Mouse (Mus musculus) kidney, embryonic 14.5 days (tissue): ENCODE data around the gene Sp6. TPM values are rescaled to one million over a fixed set of nuclear protein-coding genes. Genes with fewer than 3 reads are reported as not detected.

Source experiments
- ATAC-seq: fragments of 200-750 bp; cut with Nextera tagmentation; 2 replicates; pipeline ENCODE4 v1.8.0; 2017; ENCODE audit warnings: moderate number of reproducible peaks, mild to moderate bottlenecking, moderate TSS enrichment, moderate library complexity; ENCODE audit not compliant: low FRiP score, low TSS enrichment
- H3K27ac ChIP-seq: fragments of 300-500 bp; sonication (generic); 2 replicates; pipeline ENCODE4 v1.5.1; 2014; ENCODE audit warnings: low read depth, mild to moderate bottlenecking, low read length, moderate library complexity, mixed read lengths
- H3K27me3 ChIP-seq: fragments of 300-500 bp; sonication (generic); 2 replicates; pipeline ENCODE4 v1.6.1; 2014; ENCODE audit warnings: mild to moderate bottlenecking, low read length; ENCODE audit not compliant: control insufficient read depth, insufficient read depth
- H3K36me3 ChIP-seq: fragments of 300-500 bp; sonication (generic); 2 replicates; pipeline ENCODE4 v1.6.1; 2014; ENCODE audit warnings: low read length, mixed read lengths; ENCODE audit not compliant: control insufficient read depth, insufficient read depth
- H3K4me1 ChIP-seq: fragments of 300-500 bp; sonication (generic); 2 replicates; pipeline ENCODE4 v1.6.1; 2014; ENCODE audit warnings: low read length, mixed read lengths; ENCODE audit not compliant: control insufficient read depth, insufficient read depth
- H3K4me2 ChIP-seq: fragments of 300-500 bp; sonication (generic); replicated peaks from 2 replicates; pipeline ENCODE4 v1.6.1; 2014; ENCODE audit warnings: low read depth, mild to moderate bottlenecking, low read length
- H3K4me3 ChIP-seq: fragments of 300-500 bp; sonication (generic); 2 replicates; pipeline ENCODE4 v1.5.1; 2014; ENCODE audit warnings: mild to moderate bottlenecking, low read length
- H3K9ac ChIP-seq: fragments of 300-500 bp; sonication (generic); 2 replicates; pipeline ENCODE4 v1.6.1; 2014; ENCODE audit warnings: low read depth, mild to moderate bottlenecking, low read length, moderate library complexity
- H3K9me3 ChIP-seq: fragments of 300-500 bp; sonication (generic); 2 replicates; pipeline ENCODE4 v1.6.1; 2016; ENCODE audit warnings: low read length; ENCODE audit not compliant: control insufficient read depth
- WGBS: fragments of 180-500 bp; shearing (Covaris S2); extraction: QIAGEN DNeasy Blood & Tissue Kit; methylation state at CpG from one replicate; pipeline ENCODE4 v1.1.7; 2014; 5-methylcytosine and 5-hydroxymethylcytosine counted together
- polyA plus RNA-seq: library from polyadenylated mRNA; unstranded; fragments of >200 nt; fragmentation: Nextera tagmentation; extraction: Ambion mirVana; gene quantifications from 2 replicates; pipeline ENCODE4 v1.2.1, GENCODE M21; 2014

Gene Sp6
- polyA plus RNA-seq, 1 experiment from 2014 or later: 0.57 TPM

GRCm38 (mm10) chr11:96979329-96979728 lies 33.9 kb upstream of the Sp6 start:
- Histone ChIP-seq H3K9ac (no peak overlapping the region), H3K36me3 (no peaks in the 10 kb centered on the region), H3K27me3 (no peaks in the 10 kb centered on the region), H3K4me1 (peaks cover 18% of the 10 kb centered on the region), H3K4me3 (no peak overlapping the region), H3K9me3 (no peaks in the 10 kb centered on the region), H3K4me2 (no peak overlapping the region), H3K27ac (no peak overlapping the region)
- no peak for ATAC-seq
- 79% methylated on average over 7 of the region's 7 CpGs for WGBS

- H3K4me1 ChIP-seq: peaks cover 18% of the 10 kb centered on the region
- ATAC-seq: no peak
- no peaks in the 10 kb centered on the region for H3K36me3 ChIP-seq
- H3K27me3 ChIP-seq: no peaks in the 10 kb centered on the region; the same call in 1 of the 2 replicates
- H3K4me2 ChIP-seq: no peak overlapping the region
- H3K4me3 ChIP-seq: no peak overlapping the region
- no peaks in the 10 kb centered on the region for H3K9me3 ChIP-seq
- 82% methylated on average over 5 of the region's 5 CpGs for WGBS
- H3K27ac ChIP-seq: no peak overlapping the region
- H3K9ac ChIP-seq: no peak overlapping the region
Observed at GRCm38 (mm10) chr11:96980021-96980420, 33.2 kb upstream of the Sp6 start.

DNA sequence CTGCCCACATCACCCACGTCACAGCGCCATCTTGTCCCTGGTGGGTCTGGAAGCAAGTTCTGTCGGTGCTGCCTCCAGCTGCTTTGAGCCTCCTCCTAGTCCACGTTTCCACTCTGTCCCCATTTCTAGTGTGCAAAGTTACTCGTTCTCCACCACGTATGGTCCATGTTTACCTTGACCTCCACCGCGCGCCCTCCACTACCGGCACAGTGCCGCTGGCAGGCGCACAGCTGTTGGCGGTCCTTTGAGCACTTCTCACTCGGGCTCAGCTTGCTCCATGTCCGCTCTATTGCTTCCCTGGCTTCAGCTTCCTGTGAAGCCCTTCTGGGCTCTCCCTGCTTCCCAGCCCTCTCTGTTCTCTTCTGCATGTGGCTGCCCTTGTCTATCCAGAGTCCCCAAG lies 31.7 kb upstream of the Sp6 start:
- ATAC-seq: no peak

DNA sequence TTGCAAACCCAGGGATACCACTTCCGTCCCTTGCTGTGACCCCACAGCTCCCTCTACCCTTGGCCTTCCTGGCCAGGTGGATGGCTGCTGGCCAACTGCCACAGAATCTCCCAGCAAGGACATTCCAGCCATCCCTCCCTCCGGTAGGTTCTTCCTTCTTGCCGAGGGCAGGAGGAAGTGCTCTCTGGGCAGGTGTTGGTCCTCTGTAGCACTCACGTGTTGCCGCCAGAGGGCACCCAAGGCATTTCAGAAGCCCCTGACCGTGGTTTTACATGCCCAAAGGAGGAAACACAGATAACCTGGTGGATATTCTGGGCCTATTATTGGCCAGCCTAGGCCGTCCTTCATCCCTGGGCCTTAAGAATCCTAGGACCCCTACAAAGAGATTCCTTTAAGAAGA lies 30.8 kb upstream of the Sp6 start:
- Histone ChIP-seq H3K36me3 (no peaks in the 10 kb centered on the region), H3K27ac (no peak overlapping the region), H3K9me3 (no peaks in the 10 kb centered on the region), H3K9ac (no peak overlapping the region), H3K4me2 (0 out of 2 replicates have a peak overlapping the region, but pooled peaks have one; percentile 19), H3K4me3 (no peak overlapping the region), H3K4me1 (peaks cover 10% of the 10 kb centered on the region; the same call in 1 of the 2 replicates), H3K27me3 (no peaks in the 10 kb centered on the region; the same call in 1 of the 2 replicates)
- 5% methylated on average over 7 of the region's 7 CpGs for WGBS
- ATAC-seq: no peak

More for the DNA sequence above, 31.7 kb upstream of the Sp6 start:
- H3K9ac ChIP-seq: no peak overlapping the region
- H3K27me3 ChIP-seq: no peaks in the 10 kb centered on the region; the same call in 1 of the 2 replicates
- no peaks in the 10 kb centered on the region for H3K36me3 ChIP-seq
- no peaks in the 10 kb centered on the region for H3K9me3 ChIP-seq
- H3K27ac ChIP-seq: no peak overlapping the region
- 67% methylated on average over 15 of the region's 15 CpGs for WGBS
- H3K4me2 ChIP-seq: no peak overlapping the region
- no peak overlapping the region for H3K4me3 ChIP-seq
- peaks cover 9% of the 10 kb centered on the region for H3K4me1 ChIP-seq

DNA sequence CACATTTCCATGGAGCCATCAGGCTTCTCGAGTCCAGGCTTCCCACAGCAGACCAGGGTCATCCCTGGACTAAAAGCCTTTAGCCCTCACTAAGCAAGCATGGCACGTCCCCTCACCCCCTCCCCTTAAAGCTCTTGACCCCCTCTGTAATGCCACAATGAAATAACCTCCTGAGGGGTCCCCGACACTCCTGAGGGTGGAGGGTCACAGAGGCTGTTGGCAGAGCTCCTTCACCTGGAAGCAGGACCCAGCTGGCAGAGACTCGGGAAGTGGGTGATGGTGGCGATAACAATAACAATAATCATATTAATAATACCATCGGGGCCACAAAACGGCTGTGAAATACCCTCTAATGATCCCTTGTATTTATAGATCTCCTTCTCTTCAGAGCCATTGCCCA lies 30.3 kb upstream of the Sp6 start, which contains the start of gene Sp2:
Gene Sp2 (minus strand): TSS at position 101 of the 400 bp plus-strand sequence.
- peaks cover 13% of the 10 kb centered on the region; the same call in 1 of the 2 replicates for H3K4me1 ChIP-seq
- no peak within 1 kb of the TSS for H3K27ac ChIP-seq
- ATAC-seq: no peak
- H3K27me3 ChIP-seq: peaks cover 1% of the 10 kb centered on the region; the same call in 1 of the 2 replicates
- no peak within 1 kb of the TSS for H3K4me3 ChIP-seq
- no peaks in the 10 kb centered on the region for H3K9me3 ChIP-seq
- H3K9ac ChIP-seq: no peak within 1 kb of the TSS
- no peaks in the 10 kb centered on the region for H3K36me3 ChIP-seq
- WGBS: 51% methylated on average over 7 of the region's 7 CpGs
- 0 out of 2 replicates have a peak within 1 kb of the TSS, but pooled peaks have one; percentile 19 for H3K4me2 ChIP-seq

DNA sequence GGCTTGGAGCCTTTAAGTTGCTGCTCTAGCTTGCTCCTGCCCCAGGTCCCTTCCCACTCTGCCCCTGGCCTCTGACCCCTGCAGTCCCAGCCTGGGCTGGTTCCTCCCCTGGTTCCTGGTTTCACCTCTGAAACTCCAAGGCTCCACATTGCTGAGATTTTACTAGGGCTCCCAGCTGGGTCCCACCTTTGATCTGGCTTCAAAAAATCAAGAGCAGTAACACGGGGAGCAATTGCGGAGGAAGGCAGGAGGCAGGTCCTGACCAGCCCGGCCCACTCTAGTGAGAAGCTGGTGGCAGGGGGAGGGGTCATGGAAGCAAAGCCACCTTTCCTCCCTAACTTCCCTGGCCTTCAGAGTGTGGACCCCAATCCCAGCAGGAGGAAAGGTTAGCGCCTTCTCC lies 28.3 kb upstream of the Sp6 start:
- Histone ChIP-seq H3K27me3 (peaks cover 4% of the 10 kb centered on the region; the same call in 1 of the 2 replicates), H3K4me2 (no peak overlapping the region), H3K9me3 (no peaks in the 10 kb centered on the region), H3K4me1 (peaks cover 14% of the 10 kb centered on the region; the same call in 1 of the 2 replicates), H3K4me3 (no peak overlapping the region), H3K36me3 (no peaks in the 10 kb centered on the region), H3K27ac (no peak overlapping the region), H3K9ac (no peak overlapping the region)
- WGBS: 13% methylated on average over 4 of the region's 4 CpGs
- no peak for ATAC-seq

DNA sequence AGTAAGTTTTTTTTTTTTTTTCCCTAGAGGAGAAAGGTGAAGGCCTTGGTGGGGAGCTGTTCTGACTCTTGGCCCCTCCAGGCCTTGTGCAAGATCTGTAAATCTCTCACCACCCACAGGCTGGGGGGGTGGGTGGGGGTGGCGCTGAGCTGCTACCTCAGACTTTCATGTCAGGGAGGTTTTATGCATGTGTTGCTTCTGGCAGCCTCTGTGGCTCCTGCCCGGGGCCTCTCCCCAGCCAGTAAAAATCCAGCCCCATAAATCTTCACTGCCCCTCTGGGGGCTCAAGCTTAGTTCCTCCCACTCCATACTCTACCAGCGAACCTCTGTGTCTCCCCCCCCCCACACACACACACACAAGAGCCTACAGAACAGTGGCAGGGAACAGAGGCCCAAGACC lies 26.7 kb upstream of the Sp6 start:
- peaks cover 4% of the 10 kb centered on the region; the same call in 1 of the 2 replicates for H3K27me3 ChIP-seq
- 12% methylated on average over 3 of the region's 3 CpGs for WGBS
- ATAC-seq: peak; percentile 48; the same call in 1 of the 2 replicates
- H3K36me3 ChIP-seq: no peaks in the 10 kb centered on the region
- H3K27ac ChIP-seq: no peak overlapping the region
- no peak overlapping the region for H3K9ac ChIP-seq
- H3K9me3 ChIP-seq: no peaks in the 10 kb centered on the region
- H3K4me1 ChIP-seq: peaks cover 14% of the 10 kb centered on the region; the same call in 1 of the 2 replicates
- no peak overlapping the region for H3K4me3 ChIP-seq
- H3K4me2 ChIP-seq: no peak overlapping the region

- H3K27ac ChIP-seq: no peak overlapping the region
- H3K4me3 ChIP-seq: peak overlapping the region; percentile 18; the same call in 1 of the 2 replicates
- 9% methylated on average over 30 of the region's 31 CpGs for WGBS
- H3K36me3 ChIP-seq: no peaks in the 10 kb centered on the region
- no peak overlapping the region for H3K9ac ChIP-seq
- peaks cover 4% of the 10 kb centered on the region; the same call in 1 of the 2 replicates for H3K27me3 ChIP-seq
- H3K4me2 ChIP-seq: peak overlapping the region; percentile 44
- no peaks in the 10 kb centered on the region for H3K9me3 ChIP-seq
- no peak for ATAC-seq
- H3K4me1 ChIP-seq: peaks cover 26% of the 10 kb centered on the region
Observed at GRCm38 (mm10) chr11:96987873-96988655, 25.1 kb upstream of the Sp6 start.

DNA sequence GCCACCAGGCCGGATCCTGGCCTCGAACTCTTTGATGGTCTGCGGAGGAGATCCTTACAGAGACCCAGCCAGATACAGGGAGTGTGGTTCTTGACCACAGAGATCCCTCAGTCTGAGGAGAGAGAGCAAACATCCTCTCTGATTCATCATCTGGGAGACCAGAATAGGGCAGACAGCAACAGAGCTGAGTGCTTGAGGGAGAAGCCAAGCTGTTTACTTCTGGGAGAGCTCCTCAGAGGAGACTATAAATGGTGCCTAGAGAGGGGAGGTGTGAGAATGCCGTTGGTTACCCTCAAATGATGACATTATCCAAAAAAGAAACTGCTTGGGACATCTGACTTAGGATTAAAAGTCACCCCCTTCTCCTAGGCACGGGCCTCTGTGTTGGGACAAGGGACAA lies 21.7 kb upstream of the Sp6 start:
- H3K27me3 ChIP-seq: 0 out of 2 replicates have a peak, but pooled peaks cover 4% of the 10 kb centered on the region
- no peak overlapping the region for H3K27ac ChIP-seq
- H3K4me3 ChIP-seq: no peak overlapping the region
- H3K9me3 ChIP-seq: no peaks in the 10 kb centered on the region
- no peak overlapping the region for H3K9ac ChIP-seq
- H3K36me3 ChIP-seq: no peaks in the 10 kb centered on the region
- H3K4me1 ChIP-seq: peaks cover 37% of the 10 kb centered on the region
- 78% methylated on average over 5 of the region's 5 CpGs for WGBS
- ATAC-seq: no peak
- no peak overlapping the region for H3K4me2 ChIP-seq
